Mouse (Mus musculus) right cerebral cortex, postnatal 36 days (tissue): ENCODE measurements around the gene Nup54.

Experiments
- DNase-seq, 2 experiments: peaks; one replicate each; pipeline ENCODE4 v3.0.0; 2022; ENCODE audit warnings: low spot score in 2 of 2, mixed read lengths in 1 of 2

Nup54 gene

DNA sequence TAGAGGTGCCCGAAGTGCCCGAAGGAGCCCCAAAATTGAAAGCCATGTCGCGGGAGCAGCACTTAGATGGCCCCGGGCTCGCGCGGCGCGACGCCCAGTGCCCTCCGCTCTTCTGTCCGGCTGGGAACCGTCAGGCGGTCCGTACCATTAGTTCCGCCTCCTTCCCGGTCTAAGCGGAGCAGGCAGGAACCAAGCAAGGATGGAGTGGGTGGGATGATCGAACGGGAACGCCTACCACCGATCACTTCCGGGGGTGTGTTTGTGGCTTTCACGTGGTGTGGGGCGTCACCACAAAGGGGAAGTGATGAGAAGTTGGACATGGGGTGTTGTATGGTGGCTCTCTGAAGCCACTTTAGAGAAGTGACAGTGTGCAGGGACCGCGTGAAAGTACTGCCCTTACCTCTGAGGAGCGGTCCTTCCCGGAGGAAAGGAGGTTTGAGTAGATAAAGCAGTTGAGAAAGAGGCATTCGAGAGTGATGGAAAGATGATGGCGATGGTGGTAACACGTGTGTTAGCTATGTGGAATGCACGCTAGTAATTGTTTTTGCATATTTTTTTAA, at the start of gene Nup54:
Gene Nup54 (minus strand): TSS at position 195 of the 560 bp plus-strand sequence.
- DNase-seq, result peak; percentile 94 to 97

DNA sequence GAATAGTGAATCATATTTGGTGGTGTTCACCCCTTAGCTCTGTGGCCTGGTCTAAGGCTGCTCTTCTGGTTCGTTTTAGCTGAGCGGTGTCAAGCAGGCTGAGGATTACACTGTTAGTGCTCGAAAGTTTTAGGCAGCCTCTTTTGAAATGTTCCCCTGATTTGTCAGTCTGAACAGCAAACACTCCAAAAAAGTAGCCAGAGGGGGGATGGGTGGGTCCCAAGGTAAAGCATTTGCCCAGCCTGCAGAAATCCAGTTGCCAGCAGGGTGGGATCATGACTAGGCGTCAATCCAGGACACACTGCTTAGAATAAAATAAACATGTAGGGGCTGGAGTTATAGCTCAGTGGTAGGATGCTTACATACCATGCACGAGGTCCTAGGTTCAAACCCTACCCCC, 37.8 kb upstream of the Nup54 start:
- no peak for DNase-seq

DNA sequence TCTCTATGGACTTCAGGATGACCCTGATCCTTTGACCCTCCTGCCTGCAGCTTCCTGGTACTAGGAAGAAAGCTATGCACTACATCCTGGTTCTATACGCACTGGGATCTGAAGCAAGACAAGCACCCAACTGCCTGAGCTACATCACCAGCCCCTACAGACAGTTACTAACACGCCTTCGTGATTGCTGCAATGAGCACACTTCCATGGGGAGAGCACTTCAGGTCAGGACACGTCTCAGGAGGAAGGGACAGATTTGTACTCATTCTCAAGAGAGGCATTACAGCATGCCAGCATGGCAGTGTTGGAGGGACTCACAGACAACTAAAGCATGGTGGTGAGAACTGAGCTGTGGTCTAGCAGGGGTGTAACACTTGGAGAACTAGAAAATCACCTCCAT, 36.5 kb upstream of the Nup54 start:
- no peak for DNase-seq

DNA sequence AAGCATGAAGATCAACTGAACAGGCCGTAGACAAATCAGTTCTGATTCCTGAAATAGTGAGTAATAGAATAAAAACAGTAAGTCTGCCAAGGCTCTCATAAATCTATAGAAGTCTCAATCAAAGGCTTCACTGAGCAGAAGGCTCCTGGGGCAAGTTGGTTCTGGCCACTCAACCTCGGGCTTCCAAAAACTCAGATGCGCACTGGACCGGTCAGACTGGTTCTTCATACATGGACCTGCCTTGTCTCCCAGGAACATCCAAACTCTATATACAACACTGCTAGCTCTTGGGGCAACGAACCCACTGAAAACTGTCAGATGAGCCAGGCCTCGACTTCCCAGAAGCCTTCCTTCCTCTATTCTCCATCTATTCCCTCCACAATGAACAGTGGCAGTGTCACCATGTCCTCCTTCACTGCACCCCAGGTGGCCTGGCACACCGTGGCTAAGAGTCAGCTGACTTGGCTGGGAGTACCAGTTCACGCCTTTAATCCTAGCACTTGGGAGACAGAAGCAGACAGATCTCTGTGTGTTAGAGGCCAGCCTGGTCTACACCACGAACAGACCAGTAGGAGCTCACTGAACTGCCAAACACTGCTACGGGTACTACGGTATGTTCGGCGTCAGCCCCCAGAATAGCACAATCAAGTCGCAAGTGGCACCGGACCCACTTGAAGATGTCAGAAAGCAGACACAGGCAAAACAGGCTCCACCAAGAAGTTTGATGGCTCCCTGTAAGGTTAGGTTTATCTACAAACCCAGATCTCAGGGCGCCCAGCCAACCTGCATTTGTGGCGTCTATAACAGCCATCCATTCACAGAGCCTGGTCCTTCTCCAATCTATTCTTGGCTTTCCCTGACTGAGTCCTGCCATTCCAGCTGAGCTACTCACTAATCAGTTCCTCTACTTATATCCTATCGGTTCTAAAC, 34.4 kb upstream of the Nup54 start:
- no peak for DNase-seq

DNA sequence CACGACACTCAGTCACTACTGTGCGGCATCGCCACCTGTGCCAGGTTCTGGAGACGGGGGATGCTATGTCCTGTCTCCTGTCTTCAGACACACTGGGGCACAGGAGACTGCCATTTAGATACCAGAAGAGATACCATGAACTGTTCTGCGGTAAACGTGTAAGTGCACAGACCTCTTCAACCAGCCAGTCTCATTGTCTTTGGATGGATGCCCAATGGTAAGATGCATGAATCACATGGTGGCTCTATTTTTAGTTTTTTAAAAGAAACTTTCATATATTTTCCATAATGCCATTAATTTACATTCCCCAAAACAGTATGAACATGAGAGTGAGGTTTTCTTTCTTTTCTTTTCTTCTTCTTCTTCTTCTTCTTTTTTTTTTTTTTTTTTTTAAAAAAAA, 33.2 kb upstream of the Nup54 start:
- no peak for DNase-seq

DNA sequence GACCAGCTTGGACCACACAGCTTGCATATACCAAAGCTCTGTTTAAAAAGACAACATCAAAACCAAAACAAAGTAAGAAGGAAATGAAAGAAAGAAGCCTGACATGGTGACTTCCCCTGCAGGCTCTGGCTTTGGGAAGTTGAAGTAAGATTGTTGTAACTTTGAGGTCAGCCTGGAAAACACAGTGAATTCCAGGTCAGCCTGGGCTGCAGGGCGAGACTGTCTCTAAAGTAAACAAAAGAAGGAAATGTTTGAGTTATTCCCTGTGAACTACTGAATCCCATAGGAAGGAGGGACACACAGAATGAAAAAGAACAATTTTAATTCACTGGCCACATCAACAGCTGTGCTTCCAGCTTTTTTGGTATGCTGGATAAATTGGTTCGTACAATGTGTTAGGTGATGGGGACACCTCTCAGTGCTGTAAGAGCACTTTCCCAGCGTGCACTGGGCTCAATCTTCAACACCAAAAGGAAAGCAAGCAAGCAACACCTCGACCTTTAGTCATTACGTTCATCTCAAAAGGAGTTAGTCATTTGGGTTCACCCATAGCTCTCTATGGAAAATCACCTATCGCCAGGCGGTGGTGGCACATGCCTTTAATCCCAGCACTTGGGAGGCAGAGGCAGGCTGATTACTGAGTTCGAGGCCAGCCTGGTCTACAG, 32.2 kb upstream of the Nup54 start:
- no peak for DNase-seq

DNA sequence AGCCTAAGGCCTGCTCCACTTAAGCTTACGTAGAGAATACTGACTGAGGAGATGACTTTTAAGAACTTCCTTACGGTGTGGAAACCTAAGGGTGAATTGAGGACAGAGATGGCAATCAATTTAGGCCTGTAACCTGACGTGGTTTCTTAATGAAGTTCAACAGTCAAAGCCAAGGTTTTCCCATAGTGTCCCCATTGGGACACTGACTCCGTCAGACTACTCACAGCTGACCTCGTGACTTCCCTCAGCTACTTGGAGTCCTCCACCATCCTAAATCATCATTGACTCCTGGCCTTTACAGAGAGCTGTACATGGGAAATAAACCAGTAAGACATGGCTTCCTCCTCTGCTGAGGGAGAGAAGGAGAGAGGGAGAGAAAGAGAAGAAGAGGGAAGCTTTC, 30.5 kb upstream of the Nup54 start:
- no peak for DNase-seq

DNA sequence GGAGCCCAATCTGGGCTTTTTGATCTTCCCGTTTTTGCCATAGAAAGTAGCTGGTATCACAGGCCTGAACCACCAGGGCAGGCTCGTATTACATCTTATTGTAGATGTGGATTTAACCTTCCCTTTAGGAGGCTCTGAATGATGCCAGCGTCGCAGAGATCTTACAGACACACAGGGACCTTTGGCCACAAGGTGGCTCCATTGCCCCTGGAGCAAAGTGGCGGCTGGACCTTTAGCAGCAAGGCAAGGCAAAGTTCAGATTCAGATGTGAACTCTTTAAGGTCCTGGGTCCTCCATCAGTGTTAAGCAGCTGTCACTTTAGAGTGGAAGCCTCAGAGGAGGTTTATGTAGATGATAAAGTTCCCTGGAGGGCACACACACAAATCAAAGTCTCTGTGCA, 26.3 kb upstream of the Nup54 start:
- DNase-seq, result peak; percentile 12 to 20

DNA sequence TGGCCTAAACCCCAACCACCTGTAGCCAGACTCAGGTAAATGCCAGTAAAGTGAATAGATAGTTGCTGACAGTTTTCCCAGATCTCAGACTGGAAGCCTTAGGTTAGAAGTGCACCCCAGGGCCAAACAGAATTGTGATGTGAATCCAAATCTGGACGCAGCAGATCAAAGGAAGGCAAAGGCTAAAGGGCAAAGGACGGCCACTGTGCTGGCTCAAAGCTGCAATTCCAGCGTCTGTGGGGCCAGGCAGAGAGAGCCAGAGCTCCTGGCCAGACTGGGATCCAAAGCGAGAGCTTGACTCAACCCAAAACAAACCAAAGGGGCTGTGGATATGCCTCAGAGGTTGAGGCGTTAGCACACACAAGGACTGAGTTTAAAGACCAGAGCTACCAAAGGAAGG, 23.7 kb upstream of the Nup54 start:
- DNase-seq, result no peak

DNA sequence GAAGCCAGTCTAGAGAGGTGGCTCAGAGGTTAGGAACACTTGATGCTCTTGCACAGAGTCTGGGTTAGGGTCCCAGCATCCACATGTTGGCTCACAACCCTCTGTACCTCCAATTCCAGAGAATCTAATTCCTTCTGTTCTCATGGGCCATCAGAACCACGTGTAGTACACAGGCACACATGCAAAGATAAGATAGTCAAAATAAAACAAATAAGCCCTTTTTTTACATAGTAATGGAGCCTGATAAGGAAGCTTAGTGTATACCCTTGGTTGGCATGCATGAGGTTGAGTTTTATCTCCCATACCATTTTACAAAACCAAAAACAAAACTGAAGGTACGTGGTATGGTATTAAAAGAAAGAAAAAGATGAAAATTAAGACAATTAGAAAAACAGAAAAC, 22.4 kb upstream of the Nup54 start:
- no peak for DNase-seq

DNA sequence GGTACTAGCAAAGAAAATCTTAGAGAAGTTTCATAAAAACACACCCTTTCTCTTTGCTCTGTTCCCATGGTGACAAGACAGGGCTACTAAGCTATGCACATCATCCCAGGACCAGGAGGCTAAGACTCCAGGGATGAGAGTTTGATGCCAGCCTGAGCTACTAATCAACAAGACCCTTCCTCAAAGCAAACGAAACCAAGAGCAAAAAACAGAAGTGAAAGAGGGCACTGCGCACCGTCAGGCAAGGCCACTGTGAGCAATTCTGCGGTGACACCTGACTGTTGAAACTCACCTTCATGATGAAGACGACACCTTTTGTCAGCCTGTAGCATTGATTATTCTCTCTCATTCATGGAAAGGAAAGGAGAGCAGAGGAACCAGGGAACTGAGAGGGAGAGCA, 17.9 kb upstream of the Nup54 start:
- DNase-seq, result no peak

DNA sequence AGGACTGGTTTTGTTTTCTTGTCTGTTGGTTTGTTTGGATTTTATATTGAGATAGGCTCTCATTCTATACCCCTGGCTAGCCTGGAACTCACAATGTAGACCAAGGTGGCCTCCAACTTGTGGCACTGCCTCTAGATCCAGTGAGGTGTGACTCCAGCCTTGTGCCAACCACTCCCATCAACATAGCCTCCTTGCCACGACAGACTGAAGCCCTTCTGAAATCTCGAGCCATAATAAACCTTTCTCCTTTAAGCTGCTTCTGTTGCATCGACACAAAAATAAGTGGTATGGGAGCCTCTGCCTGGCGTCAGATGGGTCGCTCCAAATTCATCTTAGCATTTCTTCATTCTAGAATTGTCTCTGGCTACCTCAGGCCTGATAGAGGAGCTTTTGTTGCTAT, 11.7 kb upstream of the Nup54 start:
- no peak for DNase-seq

DNA sequence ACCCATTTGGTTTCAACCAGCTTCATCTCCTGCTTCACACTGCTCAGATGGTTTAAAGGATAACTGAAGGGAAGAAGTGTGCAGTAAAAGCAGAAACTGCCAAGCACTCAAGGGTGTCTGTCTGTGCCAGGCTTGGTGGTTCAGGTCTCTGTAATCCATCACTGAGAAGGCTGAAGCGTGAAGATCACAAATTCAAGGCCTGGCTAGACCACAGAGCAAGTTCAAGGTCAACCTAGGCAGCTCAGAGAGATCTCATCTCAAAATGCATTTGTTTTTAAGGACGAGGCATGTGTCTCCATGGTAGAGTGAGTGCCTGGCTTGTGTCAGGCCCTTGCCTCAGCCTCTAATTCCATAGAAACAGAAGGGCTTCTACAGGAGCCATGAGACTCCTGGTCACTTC, 10.0 kb upstream of the Nup54 start:
- no peak for DNase-seq

DNA sequence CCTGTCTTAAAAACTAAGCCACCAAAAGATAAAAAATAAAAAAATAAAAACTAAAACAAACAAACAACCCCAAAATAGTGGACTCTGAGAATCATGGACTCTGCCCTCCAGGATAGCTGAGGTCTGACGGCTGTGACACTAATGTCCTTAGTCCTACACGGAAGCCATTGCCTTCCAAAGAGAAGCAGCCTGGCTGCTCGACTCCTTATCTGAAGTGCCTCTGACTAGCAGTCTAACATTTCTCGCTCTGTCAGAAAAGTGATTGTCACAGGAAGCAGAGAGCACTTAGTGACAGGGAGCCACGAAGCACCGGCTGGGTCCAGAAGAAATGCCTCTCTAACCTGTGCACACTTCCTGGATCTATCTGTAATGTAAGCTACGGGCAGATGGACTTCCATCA, 7.9 kb upstream of the Nup54 start:
- DNase-seq, result no peak

DNA sequence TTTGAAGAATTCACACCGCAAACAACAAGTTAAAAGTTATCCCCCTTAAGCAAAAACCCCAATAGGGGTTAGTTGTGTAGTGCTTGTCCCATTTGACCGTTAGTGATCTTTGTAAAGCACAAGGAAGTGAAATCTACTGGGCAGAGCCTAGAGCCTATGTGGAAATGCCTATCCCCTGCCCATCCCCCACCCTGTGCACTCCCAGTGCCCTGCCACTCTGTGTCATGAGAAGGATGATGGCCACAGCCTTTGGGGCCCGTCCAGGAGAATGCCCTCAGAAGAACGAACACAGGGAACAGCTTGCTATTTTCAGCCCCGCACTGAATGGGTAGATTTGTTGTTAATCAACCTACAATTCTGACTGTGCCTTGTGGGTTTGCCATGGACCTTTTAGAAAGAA, 6.5 kb upstream of the Nup54 start:
- DNase-seq, result peak in 1 of 2 experiments; percentile 13

DNA sequence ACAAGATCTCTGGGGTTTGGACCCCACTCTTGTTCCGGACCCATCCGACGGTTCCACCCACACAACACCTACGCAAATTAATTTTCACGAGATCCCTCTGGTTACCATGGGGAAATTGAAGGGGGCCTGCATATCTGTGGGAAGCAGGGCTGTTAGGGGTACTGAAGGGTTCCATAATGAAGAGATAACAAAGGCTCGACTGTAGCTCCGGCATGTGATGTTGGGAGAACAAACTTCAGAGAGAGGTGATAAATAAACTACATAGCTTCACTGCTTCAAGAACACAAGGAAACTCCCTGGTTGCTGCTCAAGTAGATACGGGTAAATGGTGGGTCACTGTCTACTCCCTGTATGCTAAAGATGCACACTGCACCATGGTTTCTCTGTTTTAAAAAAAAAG, 3.5 kb upstream of the Nup54 start:
- no peak for DNase-seq

DNA sequence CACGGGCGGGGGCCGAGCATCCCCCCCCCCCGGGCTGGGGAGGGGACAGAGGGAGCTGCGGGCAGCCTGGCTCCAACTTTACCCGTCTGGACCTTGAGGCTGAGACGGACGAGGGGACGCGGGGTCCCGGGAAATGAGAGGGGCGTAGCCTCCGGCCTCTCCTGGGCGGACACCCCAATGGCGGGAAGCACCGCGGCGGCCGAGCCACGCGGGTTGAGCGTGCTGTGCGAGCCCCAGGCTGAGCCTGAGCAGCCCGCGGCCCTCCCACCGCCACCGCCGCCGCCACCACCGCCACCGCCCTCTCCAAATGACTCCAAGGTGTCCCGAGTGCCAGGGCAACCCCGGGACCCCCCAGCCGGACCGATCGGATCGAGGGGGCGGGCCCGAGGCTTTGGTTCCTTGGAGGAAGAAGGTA, 441 bp downstream of the Nup54 start:
- no peak for DNase-seq

DNA sequence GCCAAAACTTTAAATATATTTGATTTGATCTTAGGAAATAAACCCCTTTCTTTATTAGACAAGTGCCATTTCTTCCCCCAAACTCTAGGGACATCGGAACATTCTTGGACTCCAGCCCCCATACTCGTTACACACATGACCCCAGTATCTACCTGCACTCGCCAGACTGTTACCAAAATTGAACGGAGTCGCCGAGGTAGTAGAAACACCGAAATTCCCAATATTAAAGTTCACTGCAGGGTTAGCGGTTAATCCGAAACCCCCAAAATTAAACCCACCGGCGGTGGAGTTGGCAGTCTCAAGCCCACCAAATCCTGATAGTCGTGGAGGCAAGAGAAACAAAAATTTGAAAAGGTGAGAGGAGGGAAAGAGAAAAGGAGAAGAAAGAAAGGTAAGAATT, 949 bp downstream of the Nup54 start:
- no peak for DNase-seq

DNA sequence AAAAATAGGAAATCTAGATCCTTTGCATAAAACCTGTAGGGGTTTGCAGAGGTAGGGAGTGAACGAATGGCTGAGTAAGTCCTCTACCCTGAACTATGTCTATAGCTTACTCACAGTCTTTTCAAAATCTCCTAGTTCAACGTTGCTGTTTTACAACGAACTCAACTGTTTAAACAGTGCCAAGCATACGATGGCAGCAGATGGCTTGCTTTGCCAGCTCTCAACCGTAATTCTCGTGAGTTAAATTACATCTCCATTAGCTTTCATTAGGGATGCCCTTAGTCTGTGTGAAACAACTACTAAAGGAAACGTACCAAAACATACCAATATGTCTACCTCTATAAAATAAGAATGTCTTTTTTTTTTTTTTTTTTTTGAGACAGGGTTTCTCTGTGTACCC, 3.4 kb downstream of the Nup54 start:
- no peak for DNase-seq

DNA sequence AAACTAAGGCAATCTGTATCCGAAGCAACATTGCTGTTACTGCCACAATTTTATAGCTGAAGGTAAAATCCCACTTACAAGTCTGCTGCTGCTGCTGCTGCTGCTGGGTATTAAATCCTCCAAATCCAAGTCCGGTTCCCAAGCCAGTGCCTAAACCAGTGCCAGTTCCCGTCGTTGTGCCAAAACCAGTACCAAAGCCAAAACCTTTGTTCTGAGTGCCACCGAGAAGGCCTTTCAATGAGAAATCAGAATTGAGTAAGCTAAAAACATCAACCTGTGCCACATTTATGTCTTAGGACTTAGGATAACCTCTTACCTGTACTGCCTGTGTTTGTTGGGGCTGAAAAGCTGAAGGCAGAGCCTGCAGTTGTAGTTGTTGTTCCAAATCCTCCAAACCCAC, 4.3 kb downstream of the Nup54 start:
- DNase-seq, result no peak

DNA sequence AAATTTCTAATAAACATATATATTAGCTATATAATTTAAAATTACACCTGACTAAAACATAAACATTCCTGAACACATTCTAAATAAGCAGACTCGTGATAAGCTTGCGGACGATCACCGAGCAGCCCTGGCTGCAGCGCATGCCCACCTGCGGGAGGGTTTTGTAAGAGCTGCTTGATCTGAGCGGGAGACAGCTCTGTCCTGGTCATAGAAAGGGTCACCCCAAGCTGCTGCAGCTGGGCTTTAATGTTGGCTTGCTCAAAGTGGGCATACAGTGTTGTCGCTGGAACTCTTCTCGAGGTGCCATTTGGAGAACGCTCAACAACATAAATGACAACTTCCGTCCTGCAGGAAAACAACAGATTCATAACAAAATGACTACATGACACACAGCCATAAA, 10.9 kb downstream of the Nup54 start:
- no peak for DNase-seq

DNA sequence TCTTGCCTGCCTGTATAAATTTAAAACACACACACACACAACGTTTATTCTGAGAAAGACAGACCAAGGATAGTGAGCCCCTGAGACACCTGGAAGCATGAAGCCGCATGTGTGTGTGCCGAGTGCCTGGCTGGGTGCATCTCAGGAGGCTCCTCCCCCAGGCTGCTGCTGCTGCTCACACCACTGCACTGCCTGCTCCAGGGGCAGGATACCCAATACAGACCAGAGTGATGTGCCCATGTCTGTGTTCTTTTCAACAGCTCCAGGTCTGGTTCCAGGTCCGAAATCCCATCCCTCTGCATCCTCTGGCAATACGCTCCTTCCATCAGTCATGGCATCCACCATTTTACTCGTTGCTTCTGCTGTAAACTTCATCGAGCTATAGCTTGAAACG, 21.0 kb downstream of the Nup54 start:
- no peak for DNase-seq
